14 mouse cellular contexts compared by ENCODE assay signal in the genomic region with DNA sequence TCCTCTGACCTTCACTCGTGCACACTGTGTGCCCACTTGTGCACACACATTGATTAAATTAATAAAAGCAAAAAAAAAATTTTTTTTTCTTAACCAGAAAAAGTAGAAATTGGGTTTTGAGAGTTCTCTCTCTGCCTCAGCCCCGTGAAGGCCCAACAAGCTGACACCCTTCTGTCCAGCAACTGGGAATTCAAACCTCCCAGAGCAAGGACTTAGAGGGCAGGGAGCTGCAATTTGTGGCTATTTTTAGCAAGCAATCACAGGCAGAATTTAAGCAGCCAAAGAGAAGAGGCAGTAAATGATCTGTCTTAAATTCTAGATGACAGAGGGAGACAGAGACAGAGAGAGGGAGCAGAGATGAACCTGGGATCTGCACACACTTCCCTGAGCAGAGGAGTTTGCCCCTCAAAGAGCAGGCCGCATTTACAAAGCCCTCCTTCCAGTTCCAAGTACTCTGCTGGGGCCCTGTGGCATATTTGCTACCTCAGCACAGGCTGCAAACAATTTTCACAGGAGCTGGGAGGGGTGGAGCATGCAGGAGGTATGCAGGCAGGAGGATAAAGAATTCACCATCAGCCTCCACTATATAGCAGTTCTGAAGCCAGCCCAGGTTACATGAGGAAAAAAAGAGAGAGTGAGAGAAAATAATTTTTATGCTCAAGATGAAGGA. TPM values are rescaled to one million over a fixed set of nuclear protein-coding genes. Genes with fewer than 3 reads are reported as not detected.
DNase-seq lines count a peak whose midpoint lies in the region; ATAC-seq lines count a peak whose summit lies in the region.
"Had no signal": no experiment of that assay in that cellular context is flagged by ENCODE, and none has a peak within 500 bp of the region (broad histone marks: within the 10 kb centered on the region; RNA-seq: fewer than 3 reads in every experiment).

No protein-coding gene starts in this region.

- WGBS in limb, embryonic 12.5 days = 60% methylated on average over 3 of the region's 3 CpGs
- WGBS in limb, embryonic 10.5 days = 74% methylated on average over 3 of the region's 3 CpGs
- 47% methylated on average over 3 of the region's 3 CpGs for WGBS in heart, embryonic 12.5 days
- WGBS in limb, embryonic 15.5 days = 56% methylated on average over 3 of the region's 3 CpGs
- WGBS in midbrain, embryonic 13.5 days = 88% methylated on average over 3 of the region's 3 CpGs

- no peaks in the 10 kb centered on the region for H3K27me3 ChIP-seq in limb, embryonic 12.5 days
- H3K27me3 ChIP-seq in limb, embryonic 10.5 days (ENCODE audit: low read depth, poor library complexity, severe bottlenecking) = no peaks in the 10 kb centered on the region
- no peaks in the 10 kb centered on the region for H3K27me3 ChIP-seq in heart, embryonic 12.5 days (replicated peaks)
- no peaks in the 10 kb centered on the region for H3K27me3 ChIP-seq in limb, embryonic 15.5 days
- H3K27me3 ChIP-seq in midbrain, embryonic 13.5 days = peaks cover 3% of the 10 kb centered on the region; the same call in 1 of the 2 replicates

- H3K9ac ChIP-seq in limb, embryonic 12.5 days (replicated peaks) = no peak overlapping the region; the same call in 1 of the 2 replicates
- H3K9ac ChIP-seq in heart, embryonic 12.5 days = peak overlapping the region; percentile 45
- H3K9ac ChIP-seq in limb, embryonic 15.5 days = no peak overlapping the region
- no peak overlapping the region for H3K9ac ChIP-seq in midbrain, embryonic 13.5 days (replicated peaks)

- H3K4me2 ChIP-seq in limb, embryonic 12.5 days = peak overlapping the region; percentile 77
- H3K4me2 ChIP-seq in heart, embryonic 12.5 days = peak overlapping the region; percentile 92
- H3K4me2 ChIP-seq in limb, embryonic 15.5 days = peak overlapping the region; percentile 76
- no peak overlapping the region for H3K4me2 ChIP-seq in midbrain, embryonic 13.5 days (replicated peaks)

- 0 out of 2 replicates have a peak overlapping the region, but pooled peaks have one; percentile 85 for H3K4me3 ChIP-seq in limb, embryonic 12.5 days (replicated peaks)
- no peak overlapping the region for H3K4me3 ChIP-seq in limb, embryonic 10.5 days
- peak overlapping the region; percentile 94; the same call in 1 of the 2 replicates for H3K4me3 ChIP-seq in heart, embryonic 12.5 days
- peak overlapping the region; percentile 91; the same call in 1 of the 2 replicates for H3K4me3 ChIP-seq in limb, embryonic 15.5 days
- no peak overlapping the region for H3K4me3 ChIP-seq in midbrain, embryonic 13.5 days (replicated peaks)
- H3K4me3 ChIP-seq: left cerebral cortex, adult 2 months had no signal

- DNase-seq in gastrocnemius, adult 18-20 months (ENCODE audit: low spot score) = peak; percentile 15
- DNase-seq in gastrocnemius, postnatal 10 days = no peak
- no peak for DNase-seq in limb, embryonic 10.5 days (ENCODE audit: low spot score)
- no peak for DNase-seq in layer of hippocampus, adult 8-10 months (ENCODE audit: low spot score in 2 of 2)

- H3K4me1 ChIP-seq in limb, embryonic 12.5 days (replicated peaks) = peaks cover 17% of the 10 kb centered on the region
- H3K4me1 ChIP-seq in limb, embryonic 10.5 days = peaks cover 33% of the 10 kb centered on the region
- peaks cover 31% of the 10 kb centered on the region for H3K4me1 ChIP-seq in heart, embryonic 12.5 days (replicated peaks)
- peaks cover 24% of the 10 kb centered on the region for H3K4me1 ChIP-seq in limb, embryonic 15.5 days
- peaks cover 6% of the 10 kb centered on the region; the same call in 1 of the 2 replicates for H3K4me1 ChIP-seq in midbrain, embryonic 13.5 days (replicated peaks)

- ATAC-seq in limb, embryonic 12.5 days (ENCODE audit: insufficient number of reproducible peaks, insufficient read depth, low FRiP score, low TSS enrichment, low read depth) = no peak
- ATAC-seq in heart, embryonic 12.5 days (ENCODE audit: insufficient number of reproducible peaks, low FRiP score) = no peak
- ATAC-seq in limb, embryonic 15.5 days (ENCODE audit: insufficient number of reproducible peaks, low FRiP score, low TSS enrichment, low read depth) = no peak
- ATAC-seq in midbrain, embryonic 13.5 days = no peak
- ATAC-seq: inflammation-experienced regulatory T-cells, adult 6 months had no signal

- peak overlapping the region; percentile 42; the same call in 1 of the 2 replicates for H3K27ac ChIP-seq in limb, embryonic 12.5 days
- no peak overlapping the region for H3K27ac ChIP-seq in limb, embryonic 10.5 days
- peak overlapping the region; percentile 93 for H3K27ac ChIP-seq in heart, embryonic 12.5 days (ENCODE audit: poor library complexity, severe bottlenecking)
- H3K27ac ChIP-seq in limb, embryonic 15.5 days = peak overlapping the region; percentile 96
- H3K27ac ChIP-seq in midbrain, embryonic 13.5 days = no peak overlapping the region
- H3K27ac ChIP-seq: left cerebral cortex, adult 2 months had no signal

- H3K9me3 ChIP-seq in limb, embryonic 12.5 days = no peaks in the 10 kb centered on the region
- H3K9me3 ChIP-seq in limb, embryonic 10.5 days (replicated peaks) = no peaks in the 10 kb centered on the region
- H3K9me3 ChIP-seq in heart, embryonic 12.5 days (replicated peaks) = no peaks in the 10 kb centered on the region
- no peaks in the 10 kb centered on the region for H3K9me3 ChIP-seq in limb, embryonic 15.5 days
- no peaks in the 10 kb centered on the region for H3K9me3 ChIP-seq in midbrain, embryonic 13.5 days

- peaks cover 27% of the 10 kb centered on the region for H3K36me3 ChIP-seq in limb, embryonic 12.5 days
- H3K36me3 ChIP-seq in limb, embryonic 10.5 days = peaks cover 15% of the 10 kb centered on the region
- H3K36me3 ChIP-seq in heart, embryonic 12.5 days = peaks cover 19% of the 10 kb centered on the region
- H3K36me3 ChIP-seq in limb, embryonic 15.5 days = peaks cover 31% of the 10 kb centered on the region
- no peaks in the 10 kb centered on the region for H3K36me3 ChIP-seq in midbrain, embryonic 13.5 days

RNA-seq across cellular contexts. Expression of gene Crtap, which starts 1.6 kb away (rescaled TPM):
- total RNA-seq in gastrocnemius, adult 18-20 months (2021) = 1 to 10 TPM; 7.1 to 8.0 TPM
- 10 to 100 TPM; 68.2 to 81.9 TPM for total RNA-seq in gastrocnemius, postnatal 10 days (2021)
- 89.0 and 92.9 TPM in 2 replicates for polyA plus RNA-seq in limb, embryonic 12.5 days (2016; fragmentation: Nextera tagmentation; extraction: Ambion mirVana)
- 47.3 and 55.4 TPM in 2 replicates for polyA plus RNA-seq in limb, embryonic 10.5 days (2016; fragmentation: Nextera tagmentation; extraction: Ambion mirVana)
- polyA plus RNA-seq in heart, embryonic 12.5 days (2016; fragmentation: Nextera tagmentation; extraction: Ambion mirVana) = 144 and 150 TPM in 2 replicates
- polyA plus RNA-seq in limb, embryonic 15.5 days (2015; fragmentation: Nextera tagmentation; extraction: Ambion mirVana) = 232 and 254 TPM in 2 replicates
- polyA plus RNA-seq in midbrain, embryonic 13.5 days (2015; fragmentation: Nextera tagmentation; extraction: Ambion mirVana) = 17.6 and 18.2 TPM in 2 replicates
- 1 to 10 TPM; 6.1 to 9.8 (median 8.3) TPM for total RNA-seq in layer of hippocampus, adult 8-10 months (2022)

RNA-seq across cellular contexts. Expression of gene Glb1, which starts 12.0 kb away (rescaled TPM):
- total RNA-seq in gastrocnemius, adult 18-20 months (2021) = 1 to 10 TPM; 2.8 to 3.5 TPM
- total RNA-seq in gastrocnemius, postnatal 10 days (2021) = 10 to 100 TPM; 13.2 to 18.9 TPM
- polyA plus RNA-seq in limb, embryonic 12.5 days (2016; fragmentation: Nextera tagmentation; extraction: Ambion mirVana) = 25.0 and 27.2 TPM in 2 replicates
- polyA plus RNA-seq in limb, embryonic 10.5 days (2016; fragmentation: Nextera tagmentation; extraction: Ambion mirVana) = 19.2 and 22.3 TPM in 2 replicates
- polyA plus RNA-seq in heart, embryonic 12.5 days (2016; fragmentation: Nextera tagmentation; extraction: Ambion mirVana) = 46.2 and 47.3 TPM in 2 replicates
- 37.7 and 44.8 TPM in 2 replicates for polyA plus RNA-seq in limb, embryonic 15.5 days (2015; fragmentation: Nextera tagmentation; extraction: Ambion mirVana)
- polyA plus RNA-seq in midbrain, embryonic 13.5 days (2015; fragmentation: Nextera tagmentation; extraction: Ambion mirVana) = 20.2 and 22.5 TPM in 2 replicates
- 10 to 100 TPM; 20.2 to 40.0 (median 30.7) TPM for total RNA-seq in layer of hippocampus, adult 8-10 months (2022)

RNA-seq across cellular contexts. Expression of gene Tmppe, which starts 12.1 kb away (rescaled TPM):
- total RNA-seq in gastrocnemius, adult 18-20 months (2021) = 1 to 10 TPM; 1.3 TPM
- 1 to 10 TPM; 3.0 to 4.2 TPM for total RNA-seq in gastrocnemius, postnatal 10 days (2021)
- polyA plus RNA-seq in limb, embryonic 12.5 days (2016; fragmentation: Nextera tagmentation; extraction: Ambion mirVana) = 10.2 and 10.7 TPM in 2 replicates
- 10.7 and 11.2 TPM in 2 replicates for polyA plus RNA-seq in limb, embryonic 10.5 days (2016; fragmentation: Nextera tagmentation; extraction: Ambion mirVana)
- 11.4 and 11.9 TPM in 2 replicates for polyA plus RNA-seq in heart, embryonic 12.5 days (2016; fragmentation: Nextera tagmentation; extraction: Ambion mirVana)
- 9.8 and 10.5 TPM in 2 replicates for polyA plus RNA-seq in limb, embryonic 15.5 days (2015; fragmentation: Nextera tagmentation; extraction: Ambion mirVana)
- polyA plus RNA-seq in midbrain, embryonic 13.5 days (2015; fragmentation: Nextera tagmentation; extraction: Ambion mirVana) = 8.8 and 9.7 TPM in 2 replicates
- total RNA-seq in layer of hippocampus, adult 8-10 months (2022) = 10 to 100 TPM; 10.6 to 13.4 (median 12.4) TPM

RNA-seq across cellular contexts. Expression of gene Bcl2a1c, which starts 58.9 kb away (rescaled TPM):
- total RNA-seq in gastrocnemius, adult 18-20 months (2021) = not detected
- not detected for total RNA-seq in gastrocnemius, postnatal 10 days (2021)
- not detected in 2 replicates for polyA plus RNA-seq in limb, embryonic 12.5 days (2016; fragmentation: Nextera tagmentation; extraction: Ambion mirVana)
- polyA plus RNA-seq in limb, embryonic 10.5 days (2016; fragmentation: Nextera tagmentation; extraction: Ambion mirVana) = not detected in 2 replicates
- not detected in 2 replicates for polyA plus RNA-seq in heart, embryonic 12.5 days (2016; fragmentation: Nextera tagmentation; extraction: Ambion mirVana)
- polyA plus RNA-seq in limb, embryonic 15.5 days (2015; fragmentation: Nextera tagmentation; extraction: Ambion mirVana) = not detected in 2 replicates
- not detected in 2 replicates for polyA plus RNA-seq in midbrain, embryonic 13.5 days (2015; fragmentation: Nextera tagmentation; extraction: Ambion mirVana)
- total RNA-seq in layer of hippocampus, adult 8-10 months (2022) = not detected
- total RNA-seq: common myeloid progenitor, adult 5-6 weeks; left cerebral cortex, adult 2 months; monocyte, adult 5-6 weeks had no signal
- polyA plus RNA-seq: forebrain, embryonic 14.5 days; urinary bladder, adult 2 months had no signal

Comparison
In these comparisons a context has a peak if more than half of its experiments do, and no peak if none do; other contexts are left out.
1. H3K27ac ChIP-seq: peak in limb, embryonic 12.5 days (single experiment), heart, embryonic 12.5 days (single experiment) and limb, embryonic 15.5 days (single experiment); none in limb, embryonic 10.5 days (single experiment) and midbrain, embryonic 13.5 days (single experiment).
2. H3K4me3 ChIP-seq: peak in limb, embryonic 12.5 days (single experiment), heart, embryonic 12.5 days (single experiment) and limb, embryonic 15.5 days (single experiment); none in limb, embryonic 10.5 days (single experiment) and midbrain, embryonic 13.5 days (single experiment).